Mouse (Mus musculus) MEL (cell line): Measurements from ENCODE around the gene Rhog.

Experiments
- CTCF ChIP-seq, 3 experiments: IDR thresholded peaks in 2 of 3; conservative IDR thresholded peaks in 1 of 3; 2 replicates each; pipeline ENCODE4 v1.5.1; 2011 to 2012; ENCODE audit warnings: low read length in 3 of 3, low read depth in 2 of 3, mild to moderate bottlenecking in 2 of 3, improper control_type of control experiment in 1 of 3, inconsistent platforms in 1 of 3, mixed read lengths in 1 of 3, moderate library complexity in 1 of 3; ENCODE audit not compliant: control insufficient read depth in 1 of 3, insufficient read depth in 1 of 3, poor library complexity in 1 of 3, severe bottlenecking in 1 of 3
- EP300 ChIP-seq, 2 experiments: IDR thresholded peaks; 2 replicates each; pipeline ENCODE4 v1.6.1; 2011; ENCODE audit warnings: improper control_type of control experiment in 2 of 2, low read length in 2 of 2, low read depth in 1 of 2, mild to moderate bottlenecking in 1 of 2
- ETS1 ChIP-seq: IDR thresholded peaks from 2 replicates; pipeline ENCODE4 v1.6.1; 2012; ENCODE audit warnings: low read depth, mild to moderate bottlenecking, inconsistent platforms, low read length, improper control_type of control experiment, moderate library complexity
- GABPA ChIP-seq: IDR thresholded peaks from 2 replicates; pipeline ENCODE4 v1.6.1; 2012; ENCODE audit warnings: low read depth, mild to moderate bottlenecking, inconsistent platforms, low read length, improper control_type of control experiment, moderate library complexity
- MAX ChIP-seq: IDR thresholded peaks from 2 replicates; pipeline ENCODE4 v1.6.1; 2011; ENCODE audit warnings: low read length, improper control_type of control experiment
- MXI1 ChIP-seq: IDR thresholded peaks from 2 replicates; pipeline ENCODE4 v1.6.1; 2011; ENCODE audit warnings: mild to moderate bottlenecking, low read depth, low read length, improper control_type of control experiment
- POLR2A ChIP-seq, 2 experiments: IDR thresholded peaks; 2 replicates each; pipeline ENCODE4 v1.6.1; 2011 to 2012; ENCODE audit warnings: low read length in 2 of 2, mild to moderate bottlenecking in 2 of 2, control low read depth in 1 of 2, improper control_type of control experiment in 1 of 2, low read depth in 1 of 2, moderate library complexity in 1 of 2; ENCODE audit not compliant: control insufficient read depth in 1 of 2, insufficient read depth in 1 of 2, poor library complexity in 1 of 2
- POLR2AphosphoS5 ChIP-seq: IDR thresholded peaks from 2 replicates; pipeline ENCODE4 v1.6.1; 2012; ENCODE audit warnings: low read depth, borderline replicate concordance, mild to moderate bottlenecking, inconsistent platforms, low read length, moderate library complexity, mixed read lengths
- RCOR1 ChIP-seq: IDR thresholded peaks from 2 replicates; pipeline ENCODE4 v1.6.1; 2012; ENCODE audit warnings: low read depth, mild to moderate bottlenecking, inconsistent platforms, low read length, improper control_type of control experiment
- TBP ChIP-seq: IDR thresholded peaks from 2 replicates; pipeline ENCODE4 v1.8.0; 2011; ENCODE audit warnings: low read depth, low read length, improper control_type of control experiment
- ZMIZ1 ChIP-seq: IDR thresholded peaks from 2 replicates; pipeline ENCODE4 v1.6.1; 2012; ENCODE audit warnings: low read depth, mild to moderate bottlenecking, inconsistent platforms, low read length, improper control_type of control experiment, moderate library complexity

GRCm38 (mm10) chr7:102259716-102260479, 4.0 kb upstream of the Rhog start:
- TF ChIP-seq RCOR1 (no peak), ZMIZ1 (no peak), ETS1 (no peak), POLR2AphosphoS5 (no peak), CTCF (IDR thresholded peaks at IDR 0.05 in 2 of 3, conservative IDR thresholded peaks at IDR 0.05 in 1 of 3; ENCODE audit: control insufficient read depth in 1 of 3, insufficient read depth in 1 of 3, low read depth in 2 of 3, low read length in 3 of 3, poor library complexity in 1 of 3, severe bottlenecking in 1 of 3) (no peak), EP300 (IDR thresholded peaks at IDR 0.05; ENCODE audit: low read depth in 1 of 2, low read length in 2 of 2) (peak in 1 of 2 experiments; percentile 41; a peak in 2 of 4 replicates), MXI1 (peak; percentile 77), POLR2A (IDR thresholded peaks at IDR 0.05; ENCODE audit: control insufficient read depth in 1 of 2, insufficient read depth in 1 of 2, low read depth in 1 of 2, low read length in 2 of 2, poor library complexity in 1 of 2) (no peak), TBP (no peak), MAX (peak; percentile 63), GABPA (no peak)
